Mouse (Mus musculus): ENCODE measurements around the gene Tpst2. TPM values are rescaled to one million over a fixed set of nuclear protein-coding genes. Genes with fewer than 3 reads are reported as not detected.

The Tpst2 gene
- 100 to 1,000 TPM; 208 to 233 TPM for total RNA-seq (2021)
- long read RNA-seq, experiment 1, transcript Tpst2-201 (7 exons, 1,835 nt), result major isoform, 301 of 434 reads
- long read RNA-seq, experiment 1, transcript Tpst2-202 (6 exons, 1,741 nt), result minor isoform, 6 of 434 reads
- long read RNA-seq, experiment 1, partial matches to known transcripts, result 48 of 434 reads
- long read RNA-seq, experiment 1, other reads (novel, unspliced or antisense), result 79 of 434 reads
- long read RNA-seq, experiment 2, transcript Tpst2-202 (6 exons, 1,741 nt), result minor isoform, 10 of 631 reads
- long read RNA-seq, experiment 2, transcript Tpst2-201 (7 exons, 1,835 nt), result major isoform, 465 of 631 reads
- long read RNA-seq, experiment 2, partial matches to known transcripts, result 65 of 631 reads
- long read RNA-seq, experiment 2, other reads (novel, unspliced or antisense), result 89 of 631 reads

GRCm38 (mm10) chr5:112276267-112276873 lies at the start of gene Tpst2:
Tpst2 (plus strand) TSS chr5:112276691.
- peak; percentile 100 for DNase-seq (ENCODE audit: low spot score in 2 of 2)

GRCm38 (mm10) chr5:112227354-112227753 lies 49.1 kb upstream of the Tpst2 start:
- no peak for DNase-seq (ENCODE audit: low spot score in 2 of 2)

GRCm38 (mm10) chr5:112227898-112228239 lies 48.6 kb upstream of the Tpst2 start:
- no peak for DNase-seq (ENCODE audit: low spot score in 2 of 2)

- no peak for DNase-seq (ENCODE audit: low spot score in 2 of 2)
These were observed 48.0 kb upstream of the Tpst2 start for GRCm38 (mm10) chr5:112228240-112229076.

- DNase-seq (ENCODE audit: low spot score in 2 of 2), result no peak
These were observed 40.7 kb upstream of the Tpst2 start for GRCm38 (mm10) chr5:112235806-112236205.

GRCm38 (mm10) chr5:112236631-112237030 lies 39.9 kb upstream of the Tpst2 start:
- DNase-seq (ENCODE audit: low spot score in 2 of 2), result no peak

GRCm38 (mm10) chr5:112237439-112237838 lies 39.1 kb upstream of the Tpst2 start:
- no peak for DNase-seq (ENCODE audit: low spot score in 2 of 2)

- DNase-seq (ENCODE audit: low spot score in 2 of 2), result no peak
These were observed 38.5 kb upstream of the Tpst2 start for GRCm38 (mm10) chr5:112237866-112238570.

GRCm38 (mm10) chr5:112238781-112239482 lies 37.6 kb upstream of the Tpst2 start:
- DNase-seq (ENCODE audit: low spot score in 2 of 2), result no peak

GRCm38 (mm10) chr5:112240761-112241160 lies 35.7 kb upstream of the Tpst2 start:
- peak; percentile 92 to 94 for DNase-seq (ENCODE audit: low spot score in 2 of 2)

GRCm38 (mm10) chr5:112241849-112242248 lies 34.6 kb upstream of the Tpst2 start:
- DNase-seq (ENCODE audit: low spot score in 2 of 2), result no peak

- DNase-seq (ENCODE audit: low spot score in 2 of 2), result no peak
These were observed 34.1 kb upstream of the Tpst2 start for GRCm38 (mm10) chr5:112242361-112242778.

GRCm38 (mm10) chr5:112243041-112243440 lies 33.5 kb upstream of the Tpst2 start:
- DNase-seq (ENCODE audit: low spot score in 2 of 2), result no peak

- no peak for DNase-seq (ENCODE audit: low spot score in 2 of 2)
These were observed 32.8 kb upstream of the Tpst2 start for GRCm38 (mm10) chr5:112243539-112244274.

- DNase-seq (ENCODE audit: low spot score in 2 of 2), result no peak
These were observed 32.3 kb upstream of the Tpst2 start for GRCm38 (mm10) chr5:112244275-112244562.

GRCm38 (mm10) chr5:112244890-112245615 lies 31.4 kb upstream of the Tpst2 start:
- DNase-seq (ENCODE audit: low spot score in 2 of 2), result no peak

- no peak for DNase-seq (ENCODE audit: low spot score in 2 of 2)
These were observed 29.1 kb upstream of the Tpst2 start for GRCm38 (mm10) chr5:112247399-112247798.

GRCm38 (mm10) chr5:112249106-112249505 lies 27.4 kb upstream of the Tpst2 start:
- peak in 1 of 2 experiments; percentile 48 for DNase-seq (ENCODE audit: low spot score in 2 of 2)

GRCm38 (mm10) chr5:112252400-112252799 lies 24.1 kb upstream of the Tpst2 start, which contains the start of gene Cryba4:
Cryba4 (minus strand) TSS chr5:112252518.
- DNase-seq (ENCODE audit: low spot score in 2 of 2), result no peak
